Mouse (Mus musculus) Muller cell, postnatal 12 days (primary cell): ENCODE measurements around the gene Hnrnpdl.

Experiments
- DNase-seq: peaks from one replicate; pipeline ENCODE4 v3.0.0-alpha.2; 2015; ENCODE audit errors: inconsistent ontology term

The Hnrnpdl gene

GRCm38 (mm10) chr5:100039602-100040142 lies at the start of gene Hnrnpdl, which contains the start of gene Enoph1:
TSS of gene Hnrnpdl (minus strand) at chr5:100039664.
TSS of gene Enoph1 (plus strand) at chr5:100039985.
- peak; percentile 98 for DNase-seq

GRCm38 (mm10) chr5:100085097-100085496 lies 45.6 kb upstream of the Hnrnpdl start:
- no peak for DNase-seq

DNA sequence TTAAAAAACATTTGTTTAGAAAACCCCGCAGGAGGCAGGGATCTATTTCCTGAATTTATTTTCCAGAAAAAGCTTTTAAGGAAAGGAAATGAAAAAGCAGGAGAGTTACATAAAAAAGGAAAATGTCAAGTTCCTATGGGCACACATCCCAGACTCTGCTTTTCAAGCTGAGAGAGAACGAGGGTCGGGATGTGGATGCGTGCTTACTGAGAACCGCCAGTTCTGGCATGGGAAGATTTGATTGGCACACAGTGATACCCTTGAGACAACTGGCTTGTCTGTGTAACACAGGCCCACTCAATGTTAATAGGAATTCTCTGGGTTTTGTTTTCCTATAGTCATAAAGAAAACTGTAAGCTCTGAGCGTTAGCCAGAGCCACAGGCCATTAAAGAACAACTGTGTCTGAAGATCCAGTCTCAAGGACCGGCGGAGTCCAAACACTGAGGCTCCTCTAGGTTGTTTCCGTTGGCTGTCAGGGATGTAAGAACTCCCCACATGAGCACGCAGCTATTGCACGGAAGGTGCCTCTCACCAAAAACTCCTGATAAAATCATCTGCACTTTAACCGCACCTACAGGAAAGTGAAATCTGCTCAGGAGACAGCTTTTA lies 44.6 kb upstream of the Hnrnpdl start:
- no peak for DNase-seq

GRCm38 (mm10) chr5:100082006-100082405 lies 42.5 kb upstream of the Hnrnpdl start:
- DNase-seq: no peak

DNA sequence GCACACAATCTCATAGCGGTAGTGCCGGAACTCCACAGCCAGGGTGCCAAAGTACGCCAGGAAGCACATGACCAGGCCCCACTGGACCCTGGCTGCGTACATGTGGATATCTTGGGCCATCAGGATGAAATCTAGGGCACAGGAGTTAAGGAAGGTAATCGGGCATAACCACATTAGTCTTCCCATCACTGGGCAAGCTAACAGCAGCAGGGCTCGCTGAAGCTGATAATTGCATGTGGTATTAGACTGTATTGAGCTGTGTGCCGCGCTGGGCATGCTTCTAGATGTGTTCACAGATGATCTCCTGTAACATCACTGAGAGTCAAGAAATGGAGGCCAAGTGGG lies 40.4 kb upstream of the Hnrnpdl start:
- DNase-seq: peak; percentile 17

DNA sequence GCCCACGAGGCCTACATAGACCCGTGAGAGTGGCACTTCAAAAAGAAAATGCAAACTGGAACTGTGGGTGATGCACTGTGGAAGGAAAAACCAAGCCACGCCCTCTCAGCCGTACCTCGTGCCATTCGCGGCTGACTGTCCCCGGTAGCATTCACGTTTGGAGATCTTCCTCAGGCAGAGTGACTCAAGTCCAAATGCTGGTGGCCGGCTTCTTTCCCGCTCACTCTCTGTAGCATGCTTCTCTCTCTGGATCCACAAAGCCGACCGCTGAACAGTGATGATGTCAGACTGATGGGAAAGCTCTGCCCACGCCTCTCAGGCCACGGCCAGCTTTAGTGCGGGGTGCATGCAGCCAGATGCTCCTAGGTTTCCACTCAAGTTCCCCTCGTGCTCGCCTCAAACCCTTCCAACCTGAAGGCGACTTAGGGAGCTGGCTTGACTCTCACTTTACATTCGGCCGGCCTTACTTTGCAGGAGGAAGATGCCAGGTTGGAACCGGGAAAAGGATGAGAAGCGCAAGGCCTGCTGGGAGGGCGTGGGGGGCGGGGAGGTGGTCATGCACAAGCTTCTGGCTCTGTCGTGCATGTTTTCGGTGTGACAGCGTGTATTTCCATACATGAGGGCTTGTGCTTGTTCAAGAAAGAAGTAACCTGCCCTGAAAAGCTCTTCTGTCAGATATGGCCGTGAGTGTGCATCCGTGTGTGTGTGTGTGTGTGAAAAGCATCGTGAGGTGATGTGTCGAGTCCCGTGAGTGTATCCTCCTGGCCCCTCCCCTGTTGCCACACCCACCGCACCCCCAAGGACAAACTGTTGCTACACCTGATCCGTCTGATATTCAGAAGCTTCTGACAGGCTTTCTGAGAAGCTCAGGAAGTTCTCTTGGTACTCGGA lies 39.8 kb upstream of the Hnrnpdl start:
- DNase-seq: peak; percentile 66

- no peak for DNase-seq
Observed at GRCm38 (mm10) chr5:100074571-100074970, 35.1 kb upstream of the Hnrnpdl start.

DNA sequence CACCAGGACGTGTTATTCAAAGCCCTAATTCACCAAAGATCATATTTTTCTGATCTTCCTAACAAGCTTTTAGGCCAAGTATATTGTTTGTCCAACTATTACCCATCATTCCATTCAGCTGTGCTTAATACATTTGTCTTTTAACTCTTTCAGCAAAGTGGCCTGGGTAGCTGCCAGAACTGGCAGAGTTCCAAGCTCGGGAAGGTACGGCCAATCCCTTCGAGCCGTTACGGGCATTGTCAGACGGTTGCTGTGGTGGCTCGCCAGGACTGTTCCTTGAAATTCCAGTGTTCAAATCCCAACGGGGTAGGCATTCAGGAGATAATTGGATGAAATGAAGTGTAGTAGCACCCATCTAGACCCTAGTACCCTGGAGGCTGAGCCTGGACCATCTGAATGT lies 33.1 kb upstream of the Hnrnpdl start:
- no peak for DNase-seq

GRCm38 (mm10) chr5:100071541-100071940 lies 32.1 kb upstream of the Hnrnpdl start:
- DNase-seq: no peak

- peak; percentile 89 for DNase-seq
Observed at GRCm38 (mm10) chr5:100070255-100070654, 30.8 kb upstream of the Hnrnpdl start.

GRCm38 (mm10) chr5:100069526-100069925 lies 30.1 kb upstream of the Hnrnpdl start:
- DNase-seq: no peak

- DNase-seq: no peak
Observed at GRCm38 (mm10) chr5:100067579-100067978, 28.1 kb upstream of the Hnrnpdl start.

DNA sequence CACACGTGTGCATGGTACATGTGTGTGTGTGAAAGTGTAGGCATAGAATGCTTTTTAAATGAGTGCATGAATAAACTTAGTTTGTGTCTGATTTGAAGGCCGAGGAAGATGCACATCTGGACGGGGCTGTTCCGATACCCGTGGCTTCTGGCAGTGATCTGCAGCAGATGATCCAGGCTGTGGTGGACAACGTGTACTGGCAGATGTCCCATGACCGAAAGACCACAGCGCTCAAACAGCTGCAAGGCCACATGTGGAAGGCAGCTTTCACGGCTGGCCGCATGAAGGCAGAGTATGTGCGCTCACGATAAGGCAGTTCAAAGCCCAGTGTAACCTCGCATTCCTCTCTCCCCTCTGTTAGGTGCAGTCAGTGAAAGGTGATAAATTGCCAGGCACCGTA lies 21.4 kb upstream of the Hnrnpdl start:
- DNase-seq: no peak

GRCm38 (mm10) chr5:100059326-100059725 lies 19.9 kb upstream of the Hnrnpdl start:
- DNase-seq: peak; percentile 46

- peak; percentile 61 for DNase-seq
Observed at GRCm38 (mm10) chr5:100058729-100059128, 19.3 kb upstream of the Hnrnpdl start.

- DNase-seq: no peak
Observed at GRCm38 (mm10) chr5:100057461-100058209, 18.2 kb upstream of the Hnrnpdl start.

DNA sequence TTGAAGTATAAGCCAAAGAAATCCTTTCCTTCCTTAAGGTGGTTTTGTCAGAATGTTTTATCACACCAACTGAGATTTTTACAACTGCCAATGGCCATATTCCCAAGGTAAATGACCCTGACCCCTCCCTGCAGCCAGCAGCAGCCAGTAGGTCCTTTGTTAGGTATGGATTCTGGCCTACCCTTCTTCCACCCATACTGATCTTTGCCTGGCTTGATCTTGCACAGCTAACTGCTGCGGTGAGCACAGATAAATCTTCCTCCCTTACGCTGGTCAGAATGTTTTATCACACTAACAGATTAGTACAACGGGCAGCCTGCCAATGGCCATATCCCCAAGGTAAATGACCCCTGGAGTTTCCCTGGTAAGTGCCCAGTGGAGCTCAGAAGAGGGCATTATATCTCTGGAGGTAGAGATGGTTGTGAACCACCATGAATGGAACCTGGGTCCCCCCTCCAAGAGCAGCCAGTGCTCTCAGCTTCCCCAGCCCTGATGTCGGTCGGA lies 16.5 kb upstream of the Hnrnpdl start:
- DNase-seq: no peak

DNA sequence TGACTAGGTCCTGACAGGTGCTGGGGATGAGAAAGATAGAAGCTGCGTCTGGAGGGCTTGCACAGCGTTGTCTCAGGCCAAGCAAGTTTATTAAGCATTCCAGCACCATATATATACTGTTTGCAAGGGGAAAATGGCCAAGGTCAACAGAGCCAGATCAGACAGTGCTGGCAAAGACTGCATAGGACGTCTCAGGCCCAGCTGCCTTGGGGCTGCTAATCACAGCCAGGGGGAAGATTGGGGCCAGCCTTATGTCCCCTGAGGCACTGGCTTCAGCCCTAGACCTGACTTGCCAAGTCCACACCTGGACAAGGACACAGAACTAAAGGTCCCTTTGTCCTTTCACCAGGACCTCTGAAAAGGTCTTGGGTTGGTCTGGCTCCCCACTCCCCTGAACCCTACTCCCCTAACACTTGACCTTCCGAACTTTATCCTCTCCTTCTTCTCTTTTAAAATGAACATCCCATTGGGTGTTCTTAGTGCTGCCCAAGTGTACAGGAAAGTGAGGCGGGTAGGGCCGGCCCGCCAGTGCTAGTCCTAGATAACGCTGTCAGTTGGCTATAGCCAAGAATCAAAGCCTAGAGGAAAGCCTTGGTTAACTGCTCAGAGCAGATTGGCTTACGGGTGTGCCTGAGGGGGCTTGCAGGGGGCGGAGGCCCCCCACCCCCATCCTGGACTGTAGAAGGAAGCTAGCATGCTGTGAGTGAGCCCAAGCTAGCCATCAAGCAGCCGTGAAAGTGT lies 15.5 kb upstream of the Hnrnpdl start:
- DNase-seq: no peak

DNA sequence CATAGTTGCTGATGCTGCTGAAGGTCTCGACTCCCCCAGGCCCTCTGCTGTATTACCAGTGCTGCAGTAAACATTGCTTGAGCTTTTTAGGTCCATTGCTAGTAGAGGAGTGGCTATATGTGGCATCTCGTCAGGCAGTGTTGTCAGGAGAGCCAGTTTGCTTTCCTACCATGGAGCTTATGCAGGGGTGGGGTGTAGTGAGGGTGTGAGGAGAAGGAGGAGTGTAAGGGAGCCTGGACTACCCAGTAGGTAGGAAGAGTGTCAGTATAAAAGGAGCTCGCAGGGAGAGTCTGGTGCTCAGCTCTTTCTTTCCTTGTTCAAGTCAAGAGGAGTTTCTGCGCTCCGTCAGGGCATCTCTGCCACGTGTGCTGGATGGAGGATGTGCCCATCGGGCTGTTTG lies 13.3 kb upstream of the Hnrnpdl start:
- no peak for DNase-seq

GRCm38 (mm10) chr5:100049904-100050303 lies 10.4 kb upstream of the Hnrnpdl start:
- DNase-seq: no peak

DNA sequence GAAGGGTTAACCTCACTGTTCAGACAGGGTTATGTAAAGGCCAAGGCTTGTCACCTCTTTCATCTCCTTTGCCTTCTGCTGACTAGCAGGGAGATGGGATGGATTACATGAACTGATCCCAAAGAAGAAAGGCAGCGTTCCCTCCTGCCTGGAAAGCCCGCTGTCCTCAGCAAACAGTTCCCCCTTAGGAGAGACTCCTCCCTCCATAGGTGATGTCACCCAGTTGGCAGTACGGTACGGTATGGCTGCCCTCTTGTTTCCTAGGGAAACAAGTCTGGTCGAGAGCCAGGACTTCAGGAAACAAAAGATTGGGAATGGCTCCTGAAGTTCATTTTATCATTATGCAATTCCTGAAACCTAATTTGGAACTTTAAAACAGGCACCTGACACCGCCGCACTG lies 8.4 kb upstream of the Hnrnpdl start:
- no peak for DNase-seq
